Mouse (Mus musculus): ENCODE results near the gene Dcaf10.
"Not testable (repeated sequence)": the region's sequence is repeated elsewhere in the genome, so short reads cannot be mapped to it uniquely, and the experiment has no call there.

The Dcaf10 gene

DNA sequence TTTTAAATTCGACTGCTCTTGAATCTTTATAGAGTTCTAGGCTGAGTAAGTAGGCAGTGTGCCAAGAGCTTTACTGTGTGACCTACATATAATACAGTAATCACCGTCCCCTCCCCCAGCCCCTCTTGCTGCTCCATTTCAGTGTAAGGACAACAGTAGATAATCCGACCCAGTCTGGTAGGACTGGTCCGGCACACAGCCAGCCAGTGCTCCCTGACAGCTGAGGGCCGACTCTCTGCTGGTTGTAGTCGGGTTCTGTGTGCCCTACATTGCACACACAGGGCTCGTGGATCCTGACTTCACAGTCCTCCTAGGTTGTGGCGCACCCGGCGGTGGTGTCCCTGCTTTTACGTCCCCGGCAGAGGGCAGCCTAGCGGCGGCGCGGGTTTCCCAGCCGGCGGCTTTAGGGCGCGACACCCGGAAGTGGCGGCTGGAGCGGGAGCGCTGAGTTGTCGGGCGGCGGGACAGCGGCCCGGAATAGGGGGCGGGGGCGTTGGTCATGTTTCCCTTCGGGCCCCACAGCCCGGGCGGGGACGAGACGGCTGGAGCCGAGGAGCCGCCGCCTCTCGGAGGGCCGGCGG, at the start of gene Dcaf10:
Gene Dcaf10, plus strand, starts transcription at position 433 of the 581 bp plus-strand sequence.
- in situ Hi-C loops (cut with MseI, MboI): no loop called here

GRCm38 (mm10) chr4:45296662-45297564, 45.0 kb upstream of the Dcaf10 start, which contains the start of gene Trmt10b:
Trmt10b (plus strand) TSS chr4:45297127.
- in situ Hi-C loops (cut with MseI, MboI): no loop called here

DNA sequence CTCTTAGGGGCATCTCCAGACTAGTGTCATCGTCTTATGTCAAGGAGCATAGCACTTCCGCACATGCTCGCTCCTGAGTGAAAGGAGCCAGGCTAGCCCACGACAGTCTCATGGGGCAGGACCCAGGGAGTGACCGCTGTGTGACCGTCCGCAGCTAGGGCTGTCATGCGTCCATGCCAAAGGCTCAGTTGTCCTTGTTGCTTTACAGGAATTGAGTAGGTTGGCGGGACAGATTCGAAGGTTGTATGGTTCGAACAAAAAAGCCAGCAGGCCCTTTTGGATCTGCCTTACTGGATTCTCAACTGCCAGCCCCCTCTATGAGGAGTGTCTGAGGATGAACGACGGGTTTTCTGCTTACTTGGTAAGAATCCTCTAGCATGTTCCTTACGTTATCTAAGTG, 36.4 kb upstream of the Dcaf10 start:
- in situ Hi-C loops (cut with MseI, MboI): no loop called here

DNA sequence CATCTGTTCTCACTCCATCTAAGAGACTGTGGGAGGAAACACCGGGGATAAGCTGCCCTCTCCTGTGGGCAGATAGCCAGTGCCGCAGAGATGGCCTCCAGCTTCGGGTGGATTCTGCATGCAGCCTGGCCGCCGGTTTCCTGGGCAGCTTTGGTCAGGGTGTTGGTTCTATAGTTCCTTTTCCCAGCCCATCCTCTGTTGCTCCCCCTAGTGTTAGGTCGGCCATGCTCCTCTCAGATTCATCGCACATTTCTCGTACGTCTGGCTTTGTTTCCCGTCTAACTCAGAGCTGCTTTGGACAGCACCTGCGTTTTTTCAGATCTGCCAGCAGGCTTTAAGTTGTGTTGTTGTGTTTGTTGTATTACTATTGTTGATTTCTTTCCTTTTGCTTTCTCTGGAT, 33.9 kb upstream of the Dcaf10 start:
- in situ Hi-C loops (cut with MseI, MboI): no loop called here

GRCm38 (mm10) chr4:45308606-45309005, 33.3 kb upstream of the Dcaf10 start:
- in situ Hi-C loops (cut with MseI, MboI): no loop called here

DNA sequence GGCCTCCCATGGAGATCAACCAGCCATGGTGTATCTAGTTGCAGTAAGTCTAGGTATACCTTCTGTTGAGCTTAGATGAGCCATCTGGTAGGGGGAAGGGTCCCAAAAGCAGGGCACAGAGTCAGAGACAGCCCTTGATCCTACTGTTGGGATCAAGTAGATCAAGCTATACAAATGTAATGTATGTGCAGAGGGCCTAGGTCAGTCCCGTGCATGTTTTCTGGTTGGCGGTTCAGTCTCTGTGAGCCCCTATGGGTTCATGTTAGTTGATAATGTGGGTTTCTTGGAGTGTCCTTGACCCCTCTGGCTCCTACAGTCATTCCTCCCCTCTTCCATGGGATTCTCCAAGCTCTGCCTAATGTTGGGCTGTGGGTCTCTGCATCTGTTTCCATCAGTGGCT, 30.8 kb upstream of the Dcaf10 start:
- in situ Hi-C loops (cut with MseI, MboI): no loop called here

DNA sequence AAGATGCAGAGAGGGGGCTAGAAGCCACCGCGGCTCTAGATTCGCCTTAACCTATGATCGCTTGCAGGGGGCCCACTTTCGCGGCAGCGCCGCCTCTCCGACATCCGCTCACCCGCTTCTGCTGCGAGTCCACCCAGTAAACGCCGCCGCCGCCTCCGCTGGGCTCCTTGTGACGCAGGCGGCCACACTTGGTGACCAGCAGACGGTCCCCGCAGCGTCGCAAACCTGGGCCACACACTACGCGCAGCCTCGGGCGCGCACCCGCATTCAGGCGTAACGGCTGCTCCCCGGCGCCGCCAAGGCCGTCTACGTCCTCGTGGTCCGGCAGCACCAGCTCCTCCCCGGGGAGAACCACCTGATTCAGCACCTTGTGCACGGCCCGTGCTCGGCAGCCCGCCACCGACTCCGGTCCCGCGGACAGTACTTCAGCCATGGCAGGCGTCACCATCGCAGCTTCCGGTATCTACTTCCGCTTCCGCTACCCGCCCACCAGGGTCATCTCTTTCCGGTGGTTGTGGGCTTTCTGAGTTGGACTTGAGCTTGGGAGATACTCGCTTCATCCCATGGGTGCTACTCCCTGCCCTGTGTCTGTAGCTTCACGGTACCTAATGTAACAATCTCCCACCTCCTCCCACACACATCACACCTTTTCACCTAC, 21.6 kb upstream of the Dcaf10 start:
- in situ Hi-C loops (cut with MseI, MboI): no loop called here

DNA sequence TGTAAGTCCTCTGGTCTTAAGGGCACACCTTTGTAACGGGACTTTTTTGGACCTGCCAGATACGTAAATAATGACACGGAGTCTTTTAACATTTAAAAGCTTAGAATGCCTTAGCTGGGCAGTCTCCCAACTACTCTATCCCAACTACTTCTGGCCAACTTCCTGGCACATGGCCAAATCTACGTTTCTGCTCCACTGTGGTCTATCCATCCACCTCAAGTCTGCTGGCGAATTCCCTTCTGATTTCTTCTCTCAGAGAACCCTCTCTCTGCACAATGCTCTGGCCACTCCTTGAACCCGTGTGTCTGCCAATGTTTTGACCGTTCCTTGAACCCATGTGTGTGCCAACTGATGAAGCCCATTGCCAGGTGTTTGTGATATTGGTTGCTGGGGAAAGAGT, 10.8 kb upstream of the Dcaf10 start:
- in situ Hi-C loops (cut with MseI, MboI): no loop called here

DNA sequence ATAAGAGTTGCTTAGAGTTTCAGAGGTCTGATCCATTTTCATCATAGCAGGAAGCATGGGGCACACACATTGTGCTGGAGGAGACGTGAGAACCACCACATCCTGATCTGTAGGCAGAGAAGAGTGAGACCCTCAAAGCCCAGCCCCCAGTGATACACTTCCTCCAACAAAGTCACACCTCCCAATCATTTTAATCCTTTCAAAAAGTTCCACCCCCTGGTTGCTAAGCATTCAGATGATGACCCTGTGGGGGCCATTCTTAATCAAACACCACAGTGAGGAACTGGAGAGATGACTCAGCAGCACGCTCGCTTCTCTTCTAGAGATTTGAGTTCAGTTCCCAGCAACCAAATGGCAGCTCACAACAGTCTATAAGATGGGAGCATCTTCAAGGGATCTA, 9.4 kb upstream of the Dcaf10 start:
- in situ Hi-C loops (cut with MseI, MboI): no loop called here

GRCm38 (mm10) chr4:45341226-45341625, 675 bp upstream of the Dcaf10 start:
- in situ Hi-C loops (cut with MseI, MboI): no loop called here

- in situ Hi-C loops (cut with MseI, MboI): no loop called here
Measured at GRCm38 (mm10) chr4:45342286-45343155, 620 bp downstream of the Dcaf10 start, which contains the start of gene Exosc3. Exosc3 (minus strand) TSS chr4:45342732.

DNA sequence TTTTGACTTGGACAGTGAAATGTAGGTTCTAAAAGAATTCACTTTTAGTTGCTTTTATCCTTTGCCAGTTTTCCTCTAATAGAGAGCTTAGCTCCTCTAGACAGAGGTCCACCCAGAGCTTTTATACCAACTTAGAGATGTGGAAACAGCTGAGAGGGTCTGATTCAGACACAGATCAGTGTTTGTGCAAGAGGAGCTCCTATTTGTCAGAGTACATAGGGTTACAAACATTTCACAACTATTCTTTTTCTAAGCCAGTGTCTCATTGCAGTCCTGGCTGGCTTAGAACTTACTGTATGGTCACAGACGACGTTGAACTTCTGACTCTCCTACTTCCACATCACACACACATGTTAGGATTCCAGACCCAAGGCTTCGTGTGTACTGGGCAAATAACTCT, 14.8 kb downstream of the Dcaf10 start:
- in situ Hi-C loops (cut with MseI, MboI): no loop called here

DNA sequence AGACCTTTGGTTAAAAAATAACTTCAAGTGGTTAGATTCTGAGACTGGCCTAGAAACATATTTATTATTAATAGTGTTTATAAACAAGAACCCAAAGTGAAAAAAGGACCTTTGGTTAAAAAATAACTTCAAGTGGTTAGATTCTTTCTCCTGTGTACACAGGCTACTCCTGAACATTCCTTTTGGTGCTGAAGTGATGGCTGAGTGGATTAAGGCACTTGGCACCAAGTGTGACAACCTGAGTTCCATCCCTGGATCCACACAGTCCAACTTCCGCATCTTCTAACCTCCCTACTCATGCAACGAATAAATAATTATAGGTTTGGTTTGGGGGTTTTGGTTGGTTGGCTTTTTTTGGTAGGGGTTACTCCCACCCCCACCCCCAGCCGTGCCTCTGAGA, 29.4 kb downstream of the Dcaf10 start:
- in situ Hi-C loops (cut with MseI, MboI): no loop called here

- in situ Hi-C loops (cut with MseI, MboI): no loop called here
Measured at GRCm38 (mm10) chr4:45374879-45375278, 33.0 kb downstream of the Dcaf10 start.

- in situ Hi-C loops (cut with MseI, MboI): no loop called here
Measured at GRCm38 (mm10) chr4:45376573-45376972, 34.7 kb downstream of the Dcaf10 start.

GRCm38 (mm10) chr4:45380903-45381580, 39.1 kb downstream of the Dcaf10 start:
- in situ Hi-C loops (cut with MseI, MboI): not testable (repeated sequence)

DNA sequence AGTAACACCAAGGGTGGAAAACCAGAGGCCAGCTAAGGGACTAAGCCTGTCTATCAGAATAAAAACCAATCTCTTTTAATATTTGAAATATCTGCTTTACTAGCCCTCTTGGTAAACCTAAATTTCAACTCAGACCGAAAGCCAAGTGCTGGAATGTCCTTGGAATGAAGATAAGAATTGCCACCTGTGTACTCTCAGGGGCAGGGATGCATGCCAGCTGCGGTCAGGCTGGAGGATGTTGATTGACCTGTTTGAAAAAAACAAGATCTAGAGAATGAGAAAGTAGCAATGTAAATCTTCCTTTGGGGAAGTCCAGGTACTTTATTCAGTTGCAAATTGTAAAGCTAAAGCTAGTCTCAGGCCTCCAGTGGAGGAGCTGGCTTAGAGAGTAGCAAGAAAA, 40.2 kb downstream of the Dcaf10 start:
- in situ Hi-C loops (cut with MseI, MboI): not testable (repeated sequence)

- in situ Hi-C loops (cut with MseI, MboI): not testable (repeated sequence)
Measured at GRCm38 (mm10) chr4:45387296-45387695, 45.4 kb downstream of the Dcaf10 start.

- in situ Hi-C loops (cut with MseI, MboI): no loop called here
Measured at GRCm38 (mm10) chr4:45392099-45392498, 50.2 kb downstream of the Dcaf10 start.

DNA sequence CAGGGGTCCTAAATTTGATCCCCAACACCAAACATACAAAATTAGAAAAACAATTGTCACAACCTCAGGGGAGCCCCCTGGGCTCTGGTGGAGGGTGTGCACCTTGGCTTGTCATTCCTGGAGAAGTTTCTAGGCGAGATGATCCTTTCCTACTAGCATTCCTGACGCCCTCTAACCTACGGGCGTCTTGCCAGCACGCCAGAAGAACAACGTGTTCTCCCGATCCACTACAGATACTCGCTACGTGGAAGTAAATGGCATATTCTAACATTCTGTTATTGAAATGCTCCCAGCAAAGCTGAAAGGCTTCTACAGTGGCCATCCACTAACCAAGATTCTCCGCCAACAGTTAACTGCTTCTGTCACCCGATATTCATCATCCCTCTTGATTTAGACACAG, 50.7 kb downstream of the Dcaf10 start:
- in situ Hi-C loops (cut with MseI, MboI): no loop called here

GRCm38 (mm10) chr4:45392994-45393393, 51.1 kb downstream of the Dcaf10 start:
- in situ Hi-C loops (cut with MseI, MboI): no loop called here

Measured in mouse trophoblast stem cell (cell line).